Mouse (Mus musculus): ENCODE measurements around the gene Tnc.

The Tnc gene

GRCm38 (mm10) chr4:64025591-64025990 lies 21.2 kb downstream of the Tnc start:
- DNase-seq (ENCODE audit: low spot score in 2 of 2), result peak in 1 of 2 experiments; percentile 57

- DNase-seq (ENCODE audit: low spot score in 2 of 2), result no peak
Observed at GRCm38 (mm10) chr4:64024041-64024779, 22.6 kb downstream of the Tnc start.

DNA sequence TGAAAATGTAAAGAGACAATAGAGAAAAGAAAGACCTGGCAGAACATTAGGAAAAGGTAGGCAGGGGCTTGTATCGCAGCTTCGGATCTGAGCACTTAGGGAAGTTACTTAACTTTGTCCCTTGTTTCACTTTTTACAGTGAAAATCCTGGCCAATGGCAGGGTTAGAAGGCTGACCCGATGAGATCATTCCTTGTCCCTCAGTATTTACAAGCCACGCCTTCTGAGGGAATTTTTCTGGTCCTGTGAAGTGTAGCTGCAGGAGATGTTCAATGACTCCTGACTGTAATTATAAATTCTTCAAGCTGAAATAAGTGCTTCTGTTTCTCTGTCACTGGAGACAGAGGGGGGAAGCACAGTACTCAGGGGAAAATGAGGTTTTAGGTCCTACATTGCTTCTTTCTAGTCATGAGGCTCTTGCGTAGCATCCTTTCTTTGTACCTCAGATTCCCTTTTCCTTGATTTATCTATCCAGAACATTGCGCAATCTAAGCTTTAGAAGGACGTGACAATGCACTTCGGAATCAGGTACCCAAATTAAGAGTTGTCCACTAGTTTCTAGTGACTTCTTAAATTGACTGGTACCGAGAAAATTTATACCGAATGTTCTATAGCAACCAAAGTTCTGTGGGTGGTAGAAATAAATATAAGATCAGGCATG lies 25.8 kb downstream of the Tnc start:
- DNase-seq (ENCODE audit: low spot score in 2 of 2), result no peak

- no peak for DNase-seq (ENCODE audit: low spot score in 2 of 2)
Observed at GRCm38 (mm10) chr4:64020151-64020550, 26.7 kb downstream of the Tnc start.

DNA sequence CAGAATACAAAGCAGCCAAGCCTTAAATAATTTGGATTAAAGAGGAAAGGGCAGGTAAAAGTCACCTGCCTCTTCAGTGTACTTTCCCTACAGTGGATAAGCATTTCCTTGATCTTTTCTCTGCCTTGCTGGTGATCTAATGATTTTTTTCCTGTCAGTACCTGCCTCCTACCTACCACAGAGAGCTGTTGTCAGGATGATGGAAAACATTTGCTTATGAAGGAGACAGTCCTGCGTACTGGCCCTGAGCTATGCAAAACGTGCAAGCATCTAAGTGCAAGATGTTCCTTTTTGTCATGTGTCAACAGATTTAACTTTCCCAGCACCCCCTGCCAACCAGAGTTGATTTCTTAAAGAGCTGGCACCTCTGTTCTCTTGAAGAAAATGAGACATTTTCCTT lies 35.5 kb downstream of the Tnc start:
- DNase-seq (ENCODE audit: low spot score in 2 of 2), result no peak

GRCm38 (mm10) chr4:64009936-64010335 lies 36.9 kb downstream of the Tnc start:
- DNase-seq (ENCODE audit: low spot score in 2 of 2), result no peak

- no peak for DNase-seq (ENCODE audit: low spot score in 2 of 2)
Observed at GRCm38 (mm10) chr4:64005198-64005597, 41.6 kb downstream of the Tnc start.

DNA sequence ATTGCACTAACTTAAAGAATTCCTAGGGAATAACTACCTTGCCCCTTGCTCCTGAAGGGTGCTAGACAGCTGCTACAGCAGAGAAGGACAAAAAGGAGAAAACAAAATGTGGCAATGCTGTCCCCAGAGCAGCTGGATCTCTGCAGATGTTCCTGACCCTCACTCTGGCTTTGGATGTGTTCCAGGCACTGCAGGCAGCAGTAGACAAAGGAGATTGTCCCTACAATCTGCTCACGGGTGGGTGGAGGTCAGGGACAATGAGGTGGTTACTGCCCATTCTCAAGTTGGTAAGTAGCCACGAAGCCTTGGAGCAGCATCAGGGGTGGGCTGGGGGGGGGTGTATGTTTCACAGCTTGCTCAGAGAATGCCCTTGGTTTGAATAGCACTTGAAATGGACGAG lies 43.1 kb downstream of the Tnc start:
- no peak for DNase-seq (ENCODE audit: low spot score in 2 of 2)

- no peak for DNase-seq (ENCODE audit: low spot score in 2 of 2)
Observed at GRCm38 (mm10) chr4:64002168-64002567, 44.6 kb downstream of the Tnc start.

DNA sequence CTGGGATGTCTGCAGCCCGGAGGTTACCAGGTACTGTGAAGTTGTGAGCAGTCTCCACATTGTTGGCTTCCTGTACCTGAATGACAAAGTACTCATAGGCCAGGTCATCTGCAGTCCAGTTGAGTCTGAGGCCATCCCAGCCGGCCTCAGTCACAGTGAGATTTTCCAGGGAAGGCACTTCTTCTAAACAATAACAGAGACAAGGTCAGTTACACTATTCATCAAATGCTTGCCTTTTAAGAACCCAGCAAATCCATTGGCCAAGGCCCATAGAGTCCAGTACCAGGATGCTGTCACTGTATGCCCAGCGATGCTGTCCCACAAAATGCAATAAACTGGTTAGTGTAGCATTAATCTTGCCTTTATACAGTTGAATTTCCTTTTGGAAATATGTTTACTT lies 46.0 kb downstream of the Tnc start:
- no peak for DNase-seq (ENCODE audit: low spot score in 2 of 2)

- no peak for DNase-seq (ENCODE audit: low spot score in 2 of 2)
Observed at GRCm38 (mm10) chr4:64000293-64000692, 46.5 kb downstream of the Tnc start.

DNA sequence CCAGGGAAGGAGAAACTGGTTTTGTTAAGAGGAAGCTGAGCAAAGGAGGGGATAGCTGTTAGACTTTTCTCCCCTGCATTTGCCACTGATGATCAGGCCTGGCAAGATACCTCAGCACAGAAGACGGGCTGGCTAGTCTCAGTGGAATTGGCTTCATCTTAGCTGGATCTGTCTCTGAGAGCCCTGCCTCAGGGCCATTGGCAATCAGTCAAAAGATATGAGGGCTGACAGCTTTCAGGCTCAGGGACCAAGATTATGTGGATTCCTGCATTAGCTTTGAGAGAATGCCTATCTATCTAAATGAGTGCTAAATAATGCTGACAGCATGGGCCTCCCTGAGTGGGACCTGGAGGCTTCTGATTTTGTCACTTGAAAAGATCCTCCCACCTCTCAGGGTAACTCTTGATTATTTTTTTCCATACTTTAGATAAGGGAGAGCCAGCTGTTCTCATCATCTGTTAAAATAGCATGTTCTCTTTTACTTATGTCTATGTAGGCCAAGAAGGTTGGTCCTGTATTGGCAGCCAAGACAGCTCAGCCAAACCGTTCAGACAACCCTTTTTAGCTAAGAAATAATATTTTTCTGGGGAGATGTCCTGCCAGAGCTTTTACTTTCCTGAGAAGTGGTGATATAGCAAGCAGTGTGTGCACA lies 53.2 kb downstream of the Tnc start:
- no peak for DNase-seq (ENCODE audit: low spot score in 2 of 2)

DNA sequence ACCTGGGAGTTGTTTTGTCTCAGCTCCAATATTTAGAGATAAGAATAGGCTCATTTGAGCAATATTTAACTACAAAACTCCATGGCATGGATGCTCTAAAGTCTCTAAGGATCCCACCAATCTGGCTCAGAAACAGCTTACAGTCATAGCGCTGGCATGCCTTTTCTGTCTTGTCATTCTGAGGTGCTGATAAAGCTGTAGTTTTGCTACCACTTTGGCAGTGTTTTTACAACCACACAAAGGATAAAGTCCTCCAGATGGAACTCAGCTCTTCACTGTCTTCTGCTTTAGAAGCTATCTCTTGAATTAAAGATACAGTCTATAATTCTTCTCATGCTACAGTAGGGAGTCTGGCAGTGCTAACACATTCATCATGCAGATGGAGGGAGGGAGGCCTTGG lies 56.6 kb downstream of the Tnc start:
- DNase-seq (ENCODE audit: low spot score in 2 of 2), result no peak

GRCm38 (mm10) chr4:63988090-63988489 lies 58.7 kb downstream of the Tnc start:
- DNase-seq (ENCODE audit: low spot score in 2 of 2), result no peak

DNA sequence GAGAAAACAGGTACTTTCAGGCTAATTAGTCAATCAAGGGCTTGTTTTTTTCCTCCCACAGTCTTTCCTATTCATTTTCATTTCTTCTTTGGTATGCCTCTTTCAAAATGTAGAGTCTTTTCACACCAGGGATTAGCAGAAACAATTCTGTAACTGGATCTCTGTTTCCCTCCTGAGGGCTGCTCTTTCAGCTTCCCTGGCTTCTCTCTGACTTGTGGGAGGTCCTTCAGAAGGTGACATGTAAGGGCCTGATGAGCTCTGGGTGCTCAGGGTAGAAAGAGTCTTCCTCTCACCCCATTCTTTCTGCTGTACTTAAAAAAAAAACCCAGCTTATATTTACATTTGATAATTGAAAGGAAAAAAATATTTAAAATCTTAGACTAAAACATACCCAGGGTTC lies 60.2 kb downstream of the Tnc start:
- DNase-seq (ENCODE audit: low spot score in 2 of 2), result no peak

GRCm38 (mm10) chr4:63983098-63983445 lies 63.7 kb downstream of the Tnc start:
- no peak for DNase-seq (ENCODE audit: low spot score in 2 of 2)

DNA sequence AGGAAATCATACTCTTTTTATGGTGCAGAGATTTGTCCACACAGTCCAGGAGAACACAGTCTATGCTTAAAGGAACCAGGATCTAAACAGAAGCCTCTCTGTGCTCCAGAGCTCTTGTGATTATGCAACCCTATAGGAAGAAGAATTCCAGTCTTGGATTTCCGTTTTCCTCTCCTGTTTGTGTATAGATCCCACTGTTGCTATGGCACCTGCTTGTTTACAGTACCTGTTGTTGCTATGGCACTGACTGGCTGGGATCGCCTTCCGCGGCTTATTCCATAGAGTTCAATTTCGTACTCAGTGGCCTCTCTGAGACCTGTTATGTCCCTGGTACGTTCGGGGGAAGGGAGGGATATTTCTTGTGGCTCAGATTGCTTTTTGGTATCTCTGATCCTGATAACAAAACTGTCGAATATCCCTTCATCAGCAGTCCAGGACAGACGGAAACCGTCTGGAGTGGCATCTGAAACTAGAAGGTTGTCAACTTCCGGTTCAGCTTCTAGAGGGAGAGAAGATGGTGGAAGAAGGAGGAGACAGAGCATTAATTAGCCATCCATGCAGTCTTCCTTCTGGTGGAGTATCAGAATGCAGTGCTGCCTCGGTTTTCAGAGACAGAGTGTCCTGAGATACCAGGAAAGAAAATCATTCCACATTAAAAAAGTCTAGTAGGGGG lies 64.3 kb downstream of the Tnc start:
- DNase-seq (ENCODE audit: low spot score in 2 of 2), result no peak

- no peak for DNase-seq (ENCODE audit: low spot score in 2 of 2)
Observed at GRCm38 (mm10) chr4:63980211-63980794, 66.5 kb downstream of the Tnc start.

DNA sequence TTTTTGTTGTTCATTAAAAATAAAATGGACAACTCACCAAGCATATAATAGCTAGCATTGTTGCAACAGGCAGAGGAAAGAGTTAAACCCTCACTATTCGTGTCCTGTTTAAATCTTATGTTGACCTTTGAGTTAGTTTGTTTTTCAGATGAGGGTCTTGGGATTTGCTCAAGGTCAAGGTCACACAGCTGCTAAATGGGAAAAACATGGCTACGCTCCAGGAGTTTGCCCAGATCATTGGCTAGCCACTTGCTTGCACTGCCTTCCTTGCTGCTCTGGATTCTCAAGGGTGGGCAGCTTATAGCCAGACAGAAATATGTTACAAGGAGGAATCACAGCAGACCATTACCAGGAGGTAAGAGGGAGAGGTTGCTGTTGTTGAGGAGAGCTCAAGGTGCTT lies 67.2 kb downstream of the Tnc start:
- DNase-seq (ENCODE audit: low spot score in 2 of 2), result no peak

DNA sequence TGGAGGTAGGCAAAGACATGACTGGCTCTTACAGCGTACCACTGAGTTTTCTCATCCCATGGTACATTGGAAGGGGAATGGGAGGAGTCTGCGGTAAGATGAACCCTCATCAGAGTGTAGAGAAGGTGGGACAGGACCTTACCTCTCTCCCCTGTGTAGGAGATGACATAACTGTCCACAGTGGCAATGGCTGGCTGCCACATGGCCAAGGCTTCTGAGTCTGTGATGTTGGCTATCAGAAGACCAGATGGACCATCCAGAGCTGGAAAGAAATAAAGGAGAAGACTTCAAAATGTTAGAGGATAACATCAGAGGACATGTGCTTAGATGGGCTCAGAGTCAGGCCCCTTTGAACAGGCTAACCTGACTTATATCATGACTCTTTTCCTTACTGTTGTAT lies 74.3 kb downstream of the Tnc start:
- DNase-seq (ENCODE audit: low spot score in 2 of 2), result no peak

DNA sequence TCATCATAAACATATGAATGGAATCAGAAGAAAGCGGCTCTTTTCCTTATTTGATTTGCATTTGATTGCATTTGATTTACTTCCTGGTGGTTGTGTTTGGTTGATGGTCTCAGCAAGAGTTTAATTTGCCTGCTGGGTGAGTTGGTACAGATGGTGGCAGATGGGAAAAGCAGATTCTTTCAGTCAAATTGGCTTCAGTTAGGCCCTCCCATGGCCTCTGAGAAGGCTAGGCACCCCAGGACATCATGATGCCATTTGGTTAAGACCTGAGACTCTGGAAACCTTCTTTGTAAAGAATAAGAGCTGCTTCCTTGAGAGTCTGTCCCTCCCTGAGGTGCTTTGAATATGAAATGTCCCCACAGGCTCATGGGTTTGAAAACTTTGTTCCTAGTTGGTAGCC lies 75.1 kb downstream of the Tnc start:
- DNase-seq (ENCODE audit: low spot score in 2 of 2), result no peak

DNA sequence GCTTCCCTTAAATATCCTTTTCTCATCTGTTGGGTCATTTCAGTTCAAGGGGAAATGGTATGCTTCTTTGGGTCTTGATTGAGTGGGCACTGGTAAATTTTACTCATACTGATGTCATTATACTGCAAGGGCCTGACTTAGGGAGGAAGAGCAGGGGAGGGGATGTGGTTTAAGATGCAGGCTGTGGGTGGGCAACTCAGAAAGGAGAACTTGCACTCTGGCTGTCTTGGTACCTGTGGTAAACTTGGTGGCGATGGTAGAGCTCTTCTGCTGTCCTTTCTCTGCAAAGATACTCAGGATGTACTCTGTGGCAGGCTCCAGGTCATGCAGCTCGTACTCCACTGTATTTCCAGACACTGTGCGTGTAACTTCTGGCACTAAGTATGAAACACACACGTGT lies 75.9 kb downstream of the Tnc start:
- DNase-seq (ENCODE audit: low spot score in 2 of 2), result no peak

Data from urinary bladder, postnatal 36 days (tissue).